Mouse (Mus musculus): ENCODE measurements around the gene Ocel1.

- no peak for TF ChIP-seq POLR2A (IDR thresholded peaks at IDR 0.05; ENCODE audit: insufficient read depth, low read length)
- TF ChIP-seq CTCF (IDR thresholded peaks at IDR 0.05; ENCODE audit: low read depth, low read length): no peak
- no peak for TF ChIP-seq EP300 (IDR thresholded peaks at IDR 0.05; ENCODE audit: insufficient read depth, low read depth, low read length)
Measured at GRCm38 (mm10) chr8:71395629-71396028, 24.5 kb downstream of the Ocel1 start, which contains the start of gene Ushbp1.

Data from ES-Bruce4 (cell line).